Mouse (Mus musculus) layer of hippocampus, adult 18-20 months (tissue): Measurements from ENCODE around the gene Hpca. TPM values are rescaled to one million over a fixed set of nuclear protein-coding genes. Genes with fewer than 3 reads are reported as not detected.

Experiments used
- DNase-seq, 2 experiments: peaks; one replicate each; pipeline ENCODE4 v3.0.0; 2022; ENCODE audit warnings: low spot score in 2 of 2
- long read RNA-seq: library from polyadenylated mRNA; stranded (forward); transcript quantifications from one replicate; pipeline ENCODE4 v2.0.0, GENCODE M21; 2021
- total RNA-seq, 2 experiments: library from RNA; stranded (reverse); gene quantifications; 2 replicates each; pipeline ENCODE4 v1.2.3; 2021

The Hpca gene
- total RNA-seq: 1,000 to 10,000 TPM; 2,309 to 2,704 TPM
- long read RNA-seq, transcript Hpca-204 (6 exons, 1,847 nt): minor isoform, 109 of 2,285 reads
- long read RNA-seq, transcript Hpca-202 (3 exons, 1,666 nt): minor isoform, 184 of 2,285 reads
- long read RNA-seq, transcript Hpca-203 (4 exons, 1,568 nt): minor isoform, 53 of 2,285 reads
- long read RNA-seq, transcript Hpca-201 (4 exons, 1,525 nt): major isoform, 1,578 of 2,285 reads
- long read RNA-seq, partial matches to known transcripts: 77 of 2,285 reads
- long read RNA-seq, other reads (novel, unspliced or antisense): 218 of 2,285 reads

GRCm38 (mm10) chr4:129121569-129122086, at the start of gene Hpca:
TSS of gene Hpca (minus strand) at chr4:129122036.
- no peak for DNase-seq

GRCm38 (mm10) chr4:129161581-129162255, 39.9 kb upstream of the Hpca start:
- no peak for DNase-seq

- DNase-seq: no peak
Measured at GRCm38 (mm10) chr4:129161076-129161475, 39.2 kb upstream of the Hpca start.

GRCm38 (mm10) chr4:129158549-129158948, 36.7 kb upstream of the Hpca start:
- DNase-seq: no peak

GRCm38 (mm10) chr4:129157541-129157940, 35.7 kb upstream of the Hpca start:
- DNase-seq: no peak

- DNase-seq: no peak
Measured at GRCm38 (mm10) chr4:129151276-129151811, 29.5 kb upstream of the Hpca start.

GRCm38 (mm10) chr4:129149321-129149720, 27.5 kb upstream of the Hpca start:
- no peak for DNase-seq

GRCm38 (mm10) chr4:129147552-129148103, 25.8 kb upstream of the Hpca start:
- DNase-seq: peak in 1 of 2 experiments; percentile 73

GRCm38 (mm10) chr4:129146392-129146791, 24.6 kb upstream of the Hpca start:
- DNase-seq: no peak

GRCm38 (mm10) chr4:129145943-129146342, 24.1 kb upstream of the Hpca start:
- DNase-seq: no peak

GRCm38 (mm10) chr4:129145411-129145810, 23.6 kb upstream of the Hpca start:
- DNase-seq: no peak

GRCm38 (mm10) chr4:129144401-129145367, 22.8 kb upstream of the Hpca start:
- peak; percentile 87 to 88 for DNase-seq

GRCm38 (mm10) chr4:129143509-129143908, 21.7 kb upstream of the Hpca start:
- no peak for DNase-seq

- no peak for DNase-seq
Measured at GRCm38 (mm10) chr4:129142439-129143045, 20.7 kb upstream of the Hpca start.

GRCm38 (mm10) chr4:129141560-129142438, 20.0 kb upstream of the Hpca start:
- no peak for DNase-seq

GRCm38 (mm10) chr4:129140808-129141207, 19.0 kb upstream of the Hpca start:
- no peak for DNase-seq

GRCm38 (mm10) chr4:129139642-129140041, 17.8 kb upstream of the Hpca start:
- no peak for DNase-seq

GRCm38 (mm10) chr4:129137392-129138321, 15.8 kb upstream of the Hpca start:
- no peak for DNase-seq
